Mouse (Mus musculus) cortical plate, adult 2 months (tissue): ENCODE results near the gene Ttc9.

Experiments used
- CTCF ChIP-seq: fragments of 200-500 bp; IDR thresholded peaks from 2 replicates; pipeline ENCODE4 v1.5.1; 2011; ENCODE audit warnings: mild to moderate bottlenecking, control low read depth, low read length; ENCODE audit not compliant: insufficient read depth; ENCODE audit errors: extremely low read depth
- POLR2A ChIP-seq: fragments of 200-500 bp; IDR thresholded peaks from 2 replicates; pipeline ENCODE4 v1.6.1; 2011; ENCODE audit warnings: mild to moderate bottlenecking, low read length, control low read depth; ENCODE audit not compliant: insufficient read depth; ENCODE audit errors: extremely low read depth

DNA sequence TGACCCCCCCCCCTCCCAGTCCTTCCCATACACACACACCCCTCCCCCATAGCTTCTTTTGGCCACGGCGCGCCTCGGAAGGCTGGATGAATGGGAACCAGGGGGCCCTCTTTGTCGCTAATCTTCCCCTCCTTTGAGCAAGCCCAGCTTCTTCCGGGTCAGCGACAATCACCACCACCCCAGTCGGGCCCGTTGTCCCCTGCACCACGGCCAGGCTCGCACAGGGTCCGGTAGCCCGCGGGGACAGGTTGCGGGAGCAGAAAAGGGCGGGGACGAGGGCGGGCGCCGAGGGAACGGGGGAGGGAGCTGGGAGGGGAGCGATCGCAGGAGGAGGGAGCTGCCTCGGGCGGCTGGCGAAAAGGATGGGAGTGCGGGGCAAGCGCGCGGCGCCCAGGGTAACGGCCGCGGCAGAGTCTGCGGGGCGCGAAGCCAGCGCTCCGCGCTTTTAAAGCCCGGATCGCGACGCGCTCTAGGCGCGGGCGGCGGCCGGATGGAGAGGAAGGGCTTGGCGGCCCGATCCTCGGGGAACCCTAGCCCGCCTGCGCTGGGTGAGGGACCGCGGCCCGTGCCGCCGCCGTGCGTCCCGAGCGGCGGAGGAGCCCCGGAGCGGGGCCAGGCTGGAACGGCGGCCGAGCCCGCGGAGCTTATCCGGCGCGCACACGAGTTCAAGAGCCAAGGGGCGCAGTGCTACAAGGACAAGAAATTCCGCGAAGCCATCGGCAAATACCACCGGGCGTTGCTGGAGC lies at the start of gene Ttc9:
- TF ChIP-seq CTCF (no peak), POLR2A (no peak)
